Mouse (Mus musculus): ENCODE results near the gene Gm42372. TPM values are rescaled to one million over a fixed set of nuclear protein-coding genes. Genes with fewer than 3 reads are reported as not detected.

The Gm42372 gene
- polyA plus RNA-seq, 1 experiment = 0.16 TPM

DNA sequence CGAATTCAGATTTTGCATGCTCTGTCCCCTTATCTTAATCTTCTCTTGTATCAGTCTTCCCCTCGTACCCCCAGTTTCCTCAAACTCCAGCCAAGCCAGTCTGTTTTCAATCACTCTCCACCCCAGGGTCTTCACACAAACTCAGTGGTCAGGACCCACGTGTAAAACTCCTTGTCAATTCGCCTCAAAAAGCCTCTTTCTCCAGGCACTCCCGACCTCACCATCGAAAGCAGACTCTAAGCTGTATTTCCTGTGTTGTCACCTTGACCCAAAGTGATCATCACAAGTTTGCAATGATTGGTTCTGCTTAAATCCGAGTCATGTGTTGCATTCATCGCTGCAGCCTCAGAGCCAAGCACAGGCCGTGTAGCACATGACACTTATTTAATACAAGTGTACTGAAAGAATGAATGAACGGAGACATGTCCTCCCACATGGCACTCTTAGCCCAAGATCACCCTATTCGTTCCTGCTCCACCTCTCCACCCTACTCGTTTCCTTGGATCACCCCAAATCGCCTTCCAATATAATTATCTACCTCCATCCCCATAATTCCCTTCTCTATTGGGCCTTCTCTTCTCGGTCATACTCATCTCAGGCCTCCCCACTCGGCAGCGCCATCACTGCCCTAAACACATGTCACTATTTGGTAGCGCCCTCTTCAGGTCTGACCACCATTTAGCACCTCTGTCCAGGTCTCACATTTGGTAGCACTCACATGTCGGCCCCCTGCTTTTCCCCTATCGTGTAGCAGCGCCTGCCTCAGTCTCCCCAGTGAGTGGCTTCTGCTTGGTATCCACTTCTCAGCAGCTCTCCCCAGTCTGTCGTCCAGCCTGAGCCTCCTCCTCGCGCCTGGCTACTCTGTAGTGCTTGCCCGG lies 44.1 kb downstream of the Gm42372 start:
- H3K4me3 ChIP-seq (ENCODE audit: insufficient read depth, low read length) = peak overlapping the region; percentile 81
- H3K4me1 ChIP-seq (ENCODE audit: control insufficient read depth, insufficient read depth, low read length) = peaks cover 34% of the 10 kb centered on the region
- TF ChIP-seq POLR2A (IDR thresholded peaks at IDR 0.05; ENCODE audit: borderline replicate concordance, low read depth, low read length) (no peak), CTCF (IDR thresholded peaks at IDR 0.05; ENCODE audit: low read depth, low read length) (peak; percentile 91)
- H3K27ac ChIP-seq (ENCODE audit: insufficient read depth, low read depth, low read length) = peak overlapping the region; percentile 44

DNA sequence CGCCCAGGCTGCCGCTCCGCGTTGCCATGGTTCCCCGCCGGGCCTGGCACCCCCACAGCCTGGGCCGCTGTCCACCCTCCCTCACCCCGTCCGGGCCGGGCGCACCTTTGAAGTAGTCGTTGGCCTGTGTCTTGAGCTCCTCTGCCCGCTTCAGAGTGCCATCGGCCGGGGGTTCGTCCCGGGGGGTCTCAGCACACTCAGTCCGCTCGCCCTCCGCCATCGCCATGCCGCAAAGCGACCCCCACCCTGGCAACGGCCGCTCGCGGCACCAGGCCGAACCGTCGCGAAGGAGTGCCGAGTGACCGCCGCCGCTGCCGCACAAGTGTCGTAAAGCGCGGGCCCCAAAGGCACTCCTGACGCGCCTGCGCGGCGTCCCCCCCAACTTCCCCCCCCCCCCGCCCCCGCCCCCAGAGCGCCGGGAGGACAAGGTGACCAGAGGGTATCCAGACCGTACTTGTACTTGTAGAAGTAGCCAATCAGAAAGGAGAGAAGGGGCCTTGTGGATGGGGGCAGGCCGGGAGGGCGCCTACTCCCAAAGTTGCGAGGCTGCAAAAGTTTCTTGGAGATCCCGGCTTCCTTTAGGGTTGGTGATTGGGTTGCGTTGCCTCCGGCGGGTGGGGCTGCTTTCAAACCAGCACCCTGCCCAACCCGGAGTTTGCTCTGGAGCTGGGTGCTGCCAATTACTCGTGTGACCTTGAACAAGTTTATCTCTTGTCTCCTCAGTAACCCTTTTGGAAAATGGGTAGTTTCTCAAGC lies 44.9 kb downstream of the Gm42372 start, which contains the start of gene Ppp5c:
TSS of gene Ppp5c (minus strand) at position 337 of the 756 bp plus-strand sequence.
- peaks cover 28% of the 10 kb centered on the region for H3K4me1 ChIP-seq (ENCODE audit: control insufficient read depth, insufficient read depth, low read length)

DNA sequence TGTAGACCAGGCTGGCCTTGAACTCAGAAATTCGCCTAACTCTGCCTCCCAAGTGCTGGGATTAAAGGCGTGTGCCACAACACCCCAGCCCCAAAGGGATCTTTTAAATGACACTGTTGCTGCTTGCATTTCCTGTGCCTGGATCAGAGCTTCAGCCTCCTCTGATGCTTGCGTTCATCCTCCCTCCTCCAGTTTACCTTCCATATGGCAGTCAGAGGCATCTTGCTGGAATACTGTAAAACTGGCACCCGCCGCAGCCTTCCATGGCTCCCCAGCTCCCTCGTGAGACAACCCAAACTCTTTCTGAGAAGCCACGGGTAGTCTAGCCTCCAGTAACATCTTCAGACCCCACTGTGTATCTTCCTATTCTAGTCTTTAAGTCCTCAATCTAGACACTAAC lies 46.0 kb downstream of the Gm42372 start:
- Histone ChIP-seq H3K27ac (ENCODE audit: insufficient read depth, low read depth, low read length) (no peak overlapping the region), H3K4me1 (ENCODE audit: control insufficient read depth, insufficient read depth, low read length) (peaks cover 19% of the 10 kb centered on the region), H3K4me3 (ENCODE audit: insufficient read depth, low read length) (no peak overlapping the region)
- no peak for TF ChIP-seq CTCF (IDR thresholded peaks at IDR 0.05; ENCODE audit: low read depth, low read length)
- TF ChIP-seq POLR2A (IDR thresholded peaks at IDR 0.05; ENCODE audit: borderline replicate concordance, low read depth, low read length) = no peak

More for the DNA sequence above, 44.9 kb downstream of the Gm42372 start, which contains the start of gene Ppp5c:
- peak within 1 kb of the TSS; percentile 81 for H3K4me3 ChIP-seq (ENCODE audit: insufficient read depth, low read length)
- no peak for TF ChIP-seq POLR2A (IDR thresholded peaks at IDR 0.05; ENCODE audit: borderline replicate concordance, low read depth, low read length)
- no peak for TF ChIP-seq CTCF (IDR thresholded peaks at IDR 0.05; ENCODE audit: low read depth, low read length)
- peak within 1 kb of the TSS; percentile 44 for H3K27ac ChIP-seq (ENCODE audit: insufficient read depth, low read depth, low read length)

DNA sequence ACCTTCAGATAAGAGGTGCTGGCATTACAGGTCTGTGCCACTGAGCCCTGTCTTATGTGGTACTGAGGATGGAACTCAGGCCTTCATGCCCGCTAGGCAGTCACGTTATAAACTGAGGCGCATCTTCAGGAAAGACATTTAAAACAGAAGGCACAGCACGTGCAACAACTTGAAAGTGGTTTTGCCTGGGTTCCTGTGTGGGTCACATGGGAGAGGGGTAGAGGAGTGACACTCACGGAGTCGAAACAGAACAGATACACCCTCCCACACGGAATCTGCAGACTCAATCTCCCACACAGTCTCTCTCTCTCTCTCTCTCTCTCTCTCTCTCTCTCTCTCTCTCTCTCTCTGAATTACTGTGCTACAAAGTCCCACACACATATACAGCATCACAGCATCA lies 47.4 kb downstream of the Gm42372 start:
- Histone ChIP-seq H3K4me1 (ENCODE audit: control insufficient read depth, insufficient read depth, low read length) (peaks cover 11% of the 10 kb centered on the region), H3K27ac (ENCODE audit: insufficient read depth, low read depth, low read length) (no peak overlapping the region)
- TF ChIP-seq POLR2A (IDR thresholded peaks at IDR 0.05; ENCODE audit: borderline replicate concordance, low read depth, low read length) = no peak

More for the DNA sequence above, 47.4 kb downstream of the Gm42372 start:
- no peak overlapping the region for H3K4me3 ChIP-seq (ENCODE audit: insufficient read depth, low read length)

Other genes starting within 250 kb of the Gm42372 start
- 286 and 287 TPM in 2 replicates for gene Ap2s1, start 244.7 kb upstream of the Gm42372 start, polyA plus RNA-seq (2012; ENCODE audit: insufficient read depth, insufficient read length, missing spikeins)
- gene Slc1a5, start 201.7 kb upstream of the Gm42372 start, polyA plus RNA-seq (2012; ENCODE audit: insufficient read depth, insufficient read length, missing spikeins) = 24.9 and 25.0 TPM in 2 replicates
- 56.6 and 58.1 TPM in 2 replicates for gene Strn4, start 167.2 kb upstream of the Gm42372 start, polyA plus RNA-seq (2012; ENCODE audit: insufficient read depth, insufficient read length, missing spikeins)
- gene Fkrp, start 166.4 kb upstream of the Gm42372 start, polyA plus RNA-seq (2012; ENCODE audit: insufficient read depth, insufficient read length, missing spikeins) = 21.9 and 25.1 TPM in 2 replicates
- gene Prkd2, start 140.2 kb upstream of the Gm42372 start, polyA plus RNA-seq (2012; ENCODE audit: insufficient read depth, insufficient read length, missing spikeins) = 9.8 and 11.2 TPM in 2 replicates
- 1.2 and 1.3 TPM in 2 replicates for gene Dact3, start 107.8 kb upstream of the Gm42372 start, polyA plus RNA-seq (2012; ENCODE audit: insufficient read depth, insufficient read length, missing spikeins)
- not detected in 2 replicates for gene Gng8, start 91.3 kb upstream of the Gm42372 start, polyA plus RNA-seq (2012; ENCODE audit: insufficient read depth, insufficient read length, missing spikeins)
- 5.5 and 5.6 TPM in 2 replicates for gene Ptgir, start 76.6 kb upstream of the Gm42372 start, polyA plus RNA-seq (2012; ENCODE audit: insufficient read depth, insufficient read length, missing spikeins)
- 373 and 387 TPM in 2 replicates for gene Calm3, start 59.0 kb upstream of the Gm42372 start, polyA plus RNA-seq (2012; ENCODE audit: insufficient read depth, insufficient read length, missing spikeins)
- gene Pnmal2, start 38.4 kb upstream of the Gm42372 start, polyA plus RNA-seq (2012; ENCODE audit: insufficient read depth, insufficient read length, missing spikeins) = not detected in 2 replicates
- gene Pnmal1, start 23.4 kb upstream of the Gm42372 start, polyA plus RNA-seq (2012; ENCODE audit: insufficient read depth, insufficient read length, missing spikeins) = not detected in 2 replicates
- gene Ccdc8, start 9.6 kb downstream of the Gm42372 start, polyA plus RNA-seq (2012; ENCODE audit: insufficient read depth, insufficient read length, missing spikeins) = not detected in 2 replicates
- 70.7 and 83.1 TPM in 2 replicates for gene Ppp5c, start 44.8 kb downstream of the Gm42372 start, polyA plus RNA-seq (2012; ENCODE audit: insufficient read depth, insufficient read length, missing spikeins)
- 0.27 TPM in 1 of 2 replicates, not detected in the other for gene Hif3a, start 79.3 kb downstream of the Gm42372 start, polyA plus RNA-seq (2012; ENCODE audit: insufficient read depth, insufficient read length, missing spikeins)
- gene Psg16, start 91.0 kb downstream of the Gm42372 start, polyA plus RNA-seq (2012; ENCODE audit: insufficient read depth, insufficient read length, missing spikeins) = 0.12 TPM in 1 of 2 replicates, not detected in the other
- gene Ceacam3, start 167.2 kb downstream of the Gm42372 start, polyA plus RNA-seq (2012; ENCODE audit: insufficient read depth, insufficient read length, missing spikeins) = 0.24 TPM in 1 of 2 replicates, not detected in the other
- gene Psg29, start 220.4 kb downstream of the Gm42372 start, polyA plus RNA-seq (2012; ENCODE audit: insufficient read depth, insufficient read length, missing spikeins) = not detected in 2 replicates